Mouse (Mus musculus) MEL (cell line): Measurements from ENCODE around the gene Nt5c2. TPM values are rescaled to one million over a fixed set of nuclear protein-coding genes. Genes with fewer than 3 reads are reported as not detected.

Experiments used
- DNase-seq: peaks from one replicate; pipeline ENCODE4 v3.0.0; 2011; ENCODE audit warnings: low read depth, low spot score
- H3K27ac ChIP-seq: 2 replicates; pipeline ENCODE4 v1.5.1; 2012; ENCODE audit warnings: low read depth, mild to moderate bottlenecking, control low read depth, low read length, moderate library complexity; ENCODE audit not compliant: control insufficient read depth
- H3K27me3 ChIP-seq, 2 experiments: fragments of 150-350 bp in 1 of 2; sonication (generic) in 1 of 2; 2 replicates each; pipeline ENCODE4 v1.6.1; 2012; ENCODE audit warnings: low read length in 2 of 2, mild to moderate bottlenecking in 2 of 2, improper control_type of control experiment in 1 of 2, moderate library complexity in 1 of 2; ENCODE audit not compliant: insufficient read depth in 2 of 2, control insufficient read depth in 1 of 2
- H3K36me3 ChIP-seq, 2 experiments: 2 replicates each; pipeline ENCODE4 v1.6.1; 2012 to 2014; ENCODE audit warnings: low read length in 2 of 2, improper control_type of control experiment in 1 of 2, inconsistent platforms in 1 of 2, mild to moderate bottlenecking in 1 of 2; ENCODE audit not compliant: insufficient read depth in 2 of 2, control insufficient read depth in 1 of 2
- H3K4me1 ChIP-seq, 2 experiments: fragments of 150-350 bp in 1 of 2; sonication (generic) in 1 of 2; 2 replicates each; pipeline ENCODE4 v1.6.1; 2012; ENCODE audit warnings: low read length in 2 of 2, improper control_type of control experiment in 1 of 2, mild to moderate bottlenecking in 1 of 2; ENCODE audit not compliant: insufficient read depth in 2 of 2, control insufficient read depth in 1 of 2
- H3K4me3 ChIP-seq, 2 experiments: fragments of 150-350 bp in 1 of 2; sonication (generic) in 1 of 2; 2 replicates each; pipeline ENCODE4 v1.5.1; 2012; ENCODE audit warnings: low read depth in 2 of 2, low read length in 2 of 2, mild to moderate bottlenecking in 2 of 2, moderate library complexity in 2 of 2, control low read depth in 1 of 2, improper control_type of control experiment in 1 of 2; ENCODE audit not compliant: control insufficient read depth in 1 of 2, insufficient read depth in 1 of 2
- H3K79me2 ChIP-seq: 2 replicates; pipeline ENCODE4 v1.6.1; 2012; ENCODE audit warnings: mild to moderate bottlenecking, low read length, moderate library complexity; ENCODE audit not compliant: control insufficient read depth, poor library complexity, insufficient read depth
- H3K9ac ChIP-seq: 2 replicates; pipeline ENCODE4 v1.6.1; 2012; ENCODE audit warnings: low read depth, mild to moderate bottlenecking, control low read depth, low read length, moderate library complexity; ENCODE audit not compliant: control insufficient read depth, poor library complexity, severe bottlenecking
- H3K9me3 ChIP-seq: fragments of 150-350 bp; sonication (generic); replicated peaks from 2 replicates; pipeline ENCODE4 v1.6.1; 2012; ENCODE audit warnings: mild to moderate bottlenecking, low read length, improper control_type of control experiment, moderate library complexity; ENCODE audit not compliant: insufficient read depth
- BHLHE40 ChIP-seq: IDR thresholded peaks from 2 replicates; pipeline ENCODE4 v1.6.1; 2012; ENCODE audit warnings: low read depth, mild to moderate bottlenecking, inconsistent platforms, low read length, improper control_type of control experiment, borderline replicate concordance
- CHD1 ChIP-seq: IDR thresholded peaks from 2 replicates; pipeline ENCODE4 v1.6.1; 2012; ENCODE audit warnings: low read depth, mild to moderate bottlenecking, inconsistent platforms, low read length, improper control_type of control experiment
- CTCF ChIP-seq, 3 experiments: IDR thresholded peaks in 2 of 3; conservative IDR thresholded peaks in 1 of 3; 2 replicates each; pipeline ENCODE4 v1.5.1; 2011 to 2012; ENCODE audit warnings: low read length in 3 of 3, low read depth in 2 of 3, mild to moderate bottlenecking in 2 of 3, improper control_type of control experiment in 1 of 3, inconsistent platforms in 1 of 3, mixed read lengths in 1 of 3, moderate library complexity in 1 of 3; ENCODE audit not compliant: control insufficient read depth in 1 of 3, insufficient read depth in 1 of 3, poor library complexity in 1 of 3, severe bottlenecking in 1 of 3
- E2F4 ChIP-seq: IDR thresholded peaks from 2 replicates; pipeline ENCODE4 v1.6.1; 2011; ENCODE audit warnings: low read depth, low read length, improper control_type of control experiment, borderline replicate concordance
- ELF1 ChIP-seq: IDR thresholded peaks from 2 replicates; pipeline ENCODE4 v1.6.1; 2014; ENCODE audit warnings: low read depth, mild to moderate bottlenecking, inconsistent platforms, low read length, improper control_type of control experiment, moderate library complexity
- EP300 ChIP-seq, 2 experiments: IDR thresholded peaks; 2 replicates each; pipeline ENCODE4 v1.6.1; 2011; ENCODE audit warnings: improper control_type of control experiment in 2 of 2, low read length in 2 of 2, low read depth in 1 of 2, mild to moderate bottlenecking in 1 of 2
- ETS1 ChIP-seq: IDR thresholded peaks from 2 replicates; pipeline ENCODE4 v1.6.1; 2012; ENCODE audit warnings: low read depth, mild to moderate bottlenecking, inconsistent platforms, low read length, improper control_type of control experiment, moderate library complexity
- GABPA ChIP-seq: IDR thresholded peaks from 2 replicates; pipeline ENCODE4 v1.6.1; 2012; ENCODE audit warnings: low read depth, mild to moderate bottlenecking, inconsistent platforms, low read length, improper control_type of control experiment, moderate library complexity
- HCFC1 ChIP-seq: IDR thresholded peaks from 2 replicates; pipeline ENCODE4 v1.6.1; 2012; ENCODE audit warnings: low read depth, mild to moderate bottlenecking, inconsistent platforms, low read length, improper control_type of control experiment, moderate library complexity
- MAFK ChIP-seq: IDR thresholded peaks from 2 replicates; pipeline ENCODE4 v1.6.1; 2011; ENCODE audit warnings: low read depth, mild to moderate bottlenecking, low read length, improper control_type of control experiment, borderline replicate concordance
- MAX ChIP-seq: IDR thresholded peaks from 2 replicates; pipeline ENCODE4 v1.6.1; 2011; ENCODE audit warnings: low read length, improper control_type of control experiment
- MAZ ChIP-seq: IDR thresholded peaks from 2 replicates; pipeline ENCODE4 v1.6.1; 2012; ENCODE audit warnings: low read depth, mild to moderate bottlenecking, inconsistent platforms, low read length, improper control_type of control experiment
- MXI1 ChIP-seq: IDR thresholded peaks from 2 replicates; pipeline ENCODE4 v1.6.1; 2011; ENCODE audit warnings: mild to moderate bottlenecking, low read depth, low read length, improper control_type of control experiment
- MYC ChIP-seq: IDR thresholded peaks from 2 replicates; pipeline ENCODE4 v1.6.1; 2011; ENCODE audit warnings: low read depth, mild to moderate bottlenecking, low read length, improper control_type of control experiment, moderate library complexity
- NELFE ChIP-seq: IDR thresholded peaks from 2 replicates; pipeline ENCODE4 v1.6.1; 2011; ENCODE audit warnings: low read depth, low read length, improper control_type of control experiment
- NRF1 ChIP-seq: IDR thresholded peaks from 2 replicates; pipeline ENCODE4 v1.6.1; 2014; ENCODE audit warnings: low read depth, mild to moderate bottlenecking, inconsistent platforms, low read length, improper control_type of control experiment, moderate library complexity; ENCODE audit not compliant: poor library complexity, insufficient read depth, severe bottlenecking
- POLR2A ChIP-seq, 2 experiments: IDR thresholded peaks; 2 replicates each; pipeline ENCODE4 v1.6.1; 2011 to 2012; ENCODE audit warnings: low read length in 2 of 2, mild to moderate bottlenecking in 2 of 2, control low read depth in 1 of 2, improper control_type of control experiment in 1 of 2, low read depth in 1 of 2, moderate library complexity in 1 of 2; ENCODE audit not compliant: control insufficient read depth in 1 of 2, insufficient read depth in 1 of 2, poor library complexity in 1 of 2
- POLR2AphosphoS2 ChIP-seq: IDR thresholded peaks from 2 replicates; pipeline ENCODE4 v1.6.1; 2011; ENCODE audit warnings: low read length, improper control_type of control experiment
- RCOR1 ChIP-seq: IDR thresholded peaks from 2 replicates; pipeline ENCODE4 v1.6.1; 2012; ENCODE audit warnings: low read depth, mild to moderate bottlenecking, inconsistent platforms, low read length, improper control_type of control experiment
- SMC3 ChIP-seq: IDR thresholded peaks from 2 replicates; pipeline ENCODE4 v1.6.1; 2011; ENCODE audit warnings: low read depth, low read length, improper control_type of control experiment
- TAL1 ChIP-seq: IDR thresholded peaks from 2 replicates; pipeline ENCODE4 v1.6.1; 2012; ENCODE audit warnings: mild to moderate bottlenecking, inconsistent platforms, low read length, moderate library complexity, mixed read lengths
- TBP ChIP-seq: IDR thresholded peaks from 2 replicates; pipeline ENCODE4 v1.8.0; 2011; ENCODE audit warnings: low read depth, low read length, improper control_type of control experiment
- TCF12 ChIP-seq: IDR thresholded peaks from 2 replicates; pipeline ENCODE4 v1.6.1; 2014; ENCODE audit warnings: low read depth, mild to moderate bottlenecking, inconsistent platforms, low read length, improper control_type of control experiment, moderate library complexity
- UBTF ChIP-seq: IDR thresholded peaks from 2 replicates; pipeline ENCODE4 v1.6.1; 2012; ENCODE audit warnings: low read depth, mild to moderate bottlenecking, inconsistent platforms, low read length, improper control_type of control experiment, moderate library complexity, borderline replicate concordance; ENCODE audit not compliant: insufficient read depth
- USF1 ChIP-seq: IDR thresholded peaks from 2 replicates; pipeline ENCODE4 v1.6.1; 2014; ENCODE audit warnings: low read depth, mild to moderate bottlenecking, inconsistent platforms, low read length, improper control_type of control experiment, moderate library complexity
- USF2 ChIP-seq, 2 experiments: IDR thresholded peaks; 2 replicates each; pipeline ENCODE4 v1.6.1; 2011 to 2012; ENCODE audit warnings: improper control_type of control experiment in 2 of 2, low read length in 2 of 2, borderline replicate concordance in 1 of 2, inconsistent platforms in 1 of 2, low read depth in 1 of 2, mild to moderate bottlenecking in 1 of 2; ENCODE audit not compliant: insufficient read depth in 1 of 2
- ZKSCAN1 ChIP-seq: IDR thresholded peaks from 2 replicates; pipeline ENCODE4 v1.6.1; 2012; ENCODE audit warnings: low read depth, mild to moderate bottlenecking, inconsistent platforms, low read length, improper control_type of control experiment, moderate library complexity
- ZMIZ1 ChIP-seq: IDR thresholded peaks from 2 replicates; pipeline ENCODE4 v1.6.1; 2012; ENCODE audit warnings: low read depth, mild to moderate bottlenecking, inconsistent platforms, low read length, improper control_type of control experiment, moderate library complexity
- ZNF384 ChIP-seq: IDR thresholded peaks from 2 replicates; pipeline ENCODE4 v1.6.1; 2012; ENCODE audit warnings: low read depth, mild to moderate bottlenecking, inconsistent platforms, low read length, improper control_type of control experiment
- polyA plus RNA-seq, 2 experiments: library from polyadenylated mRNA; stranded (reverse) in 1 of 2; unstranded in 1 of 2; fragments of >175 nt in 1 of 2; fragments of >200 nt in 1 of 2; gene quantifications; 2 replicates each; pipeline versions ENCODE4 v1.2.1 to v1.2.4; 2012; ENCODE audit warnings: low replicate concordance in 2 of 2, low read depth in 1 of 2; ENCODE audit not compliant: insufficient read length in 2 of 2, insufficient read depth in 1 of 2, missing spikeins in 1 of 2
- total RNA-seq: library from RNA; depleted of rRNA; stranded (reverse); fragments of 300-350 nt; gene quantifications from 2 replicates; pipeline ENCODE4 v1.2.3, GENCODE M21; 2012

Nt5c2 gene
- total and polyA plus RNA-seq, 3 experiments = 64.6 to 455 (median 147) TPM

DNA sequence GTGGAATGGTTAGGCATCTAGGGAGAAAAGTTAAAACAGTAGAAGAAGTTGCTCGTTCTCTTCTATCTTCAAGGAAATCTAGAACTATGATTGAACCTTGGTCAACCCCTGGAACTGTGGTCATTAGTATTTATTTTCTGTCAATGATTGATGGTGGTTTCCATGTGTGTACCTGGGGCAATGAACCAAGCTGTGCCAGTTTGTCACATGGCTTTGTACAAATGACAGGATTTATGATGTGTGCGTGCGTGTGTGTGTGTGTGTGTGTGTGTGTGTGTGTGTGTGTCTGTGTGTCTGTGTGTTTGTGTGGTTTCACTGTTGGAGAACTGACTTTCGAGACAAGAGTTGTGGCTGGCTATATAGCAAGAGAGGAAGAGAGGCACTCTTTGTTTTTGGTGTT is 38.5 kb upstream of the Nt5c2 start:
- Histone ChIP-seq H3K9ac (no peak overlapping the region), H3K4me1 (peaks cover 4 to 25% of the 10 kb centered on the region in 2 experiments), H3K4me3 (no peak overlapping the region), H3K9me3 (no peaks in the 10 kb centered on the region), H3K27ac (no peak overlapping the region)
- DNase-seq = no peak
- no peak for TF ChIP-seq USF1
- no peak for TF ChIP-seq BHLHE40
- TF ChIP-seq POLR2A (IDR thresholded peaks at IDR 0.05; ENCODE audit: control insufficient read depth in 1 of 2, insufficient read depth in 1 of 2, low read depth in 1 of 2, low read length in 2 of 2, poor library complexity in 1 of 2) = no peak
- TF ChIP-seq RCOR1 = no peak
- TF ChIP-seq MAX = no peak
- TF ChIP-seq MYC = no peak
- no peak for TF ChIP-seq ZKSCAN1
- no peak for TF ChIP-seq MAZ
- TF ChIP-seq MXI1 = no peak
- no peak for TF ChIP-seq SMC3
- no peak for TF ChIP-seq USF2 (IDR thresholded peaks at IDR 0.05; ENCODE audit: borderline replicate concordance in 1 of 2, insufficient read depth in 1 of 2, low read depth in 1 of 2, low read length in 2 of 2)
- TF ChIP-seq ELF1 = no peak
- TF ChIP-seq HCFC1 = no peak
- no peak for TF ChIP-seq NRF1
- no peak for TF ChIP-seq TBP
- TF ChIP-seq TAL1 = no peak
- TF ChIP-seq ETS1 = no peak
- TF ChIP-seq POLR2AphosphoS2 = no peak
- no peak for TF ChIP-seq CTCF (IDR thresholded peaks at IDR 0.05 in 2 of 3, conservative IDR thresholded peaks at IDR 0.05 in 1 of 3; ENCODE audit: control insufficient read depth in 1 of 3, insufficient read depth in 1 of 3, low read depth in 2 of 3, low read length in 3 of 3, poor library complexity in 1 of 3, severe bottlenecking in 1 of 3)
- TF ChIP-seq MAFK = no peak
- TF ChIP-seq, all 39 proteins: peak for 0
- Histone ChIP-seq H3K27me3 (no peaks in the 10 kb centered on the region), H3K79me2 (peaks cover 18% of the 10 kb centered on the region), H3K36me3 (peaks cover 0 to 21% of the 10 kb centered on the region in 2 experiments; a peak in 2 of 4 replicates)

DNA sequence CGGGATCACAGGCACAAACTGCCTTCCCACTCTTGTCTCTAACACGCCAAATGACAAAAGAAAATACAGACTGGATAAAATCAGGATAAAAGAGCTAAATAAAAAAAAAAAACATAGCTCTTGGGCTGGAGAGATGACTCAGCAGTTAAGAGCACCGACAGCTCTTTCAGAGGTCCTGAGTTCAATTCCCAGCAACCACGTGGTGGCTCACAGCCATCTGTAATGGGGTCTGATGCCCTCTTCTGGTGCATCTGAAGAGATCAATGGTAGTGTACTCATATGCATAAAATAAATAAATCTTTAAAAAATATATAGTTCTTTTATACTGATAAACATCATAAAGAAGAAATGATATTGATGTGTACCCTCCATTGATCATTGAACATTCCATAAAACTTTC is 38.0 kb upstream of the Nt5c2 start:
- Histone ChIP-seq H3K9ac (no peak overlapping the region), H3K4me3 (no peak overlapping the region), H3K4me1 (peaks cover 4 to 24% of the 10 kb centered on the region in 2 experiments), H3K27ac (no peak overlapping the region), H3K9me3 (no peaks in the 10 kb centered on the region), H3K79me2 (peaks cover 20% of the 10 kb centered on the region), H3K27me3 (no peaks in the 10 kb centered on the region), H3K36me3 (peaks cover 1 to 20% of the 10 kb centered on the region in 2 experiments)
- DNase-seq = no peak
- TF ChIP-seq ETS1 (no peak), ZMIZ1 (no peak), ZKSCAN1 (no peak), USF2 (IDR thresholded peaks at IDR 0.05; ENCODE audit: borderline replicate concordance in 1 of 2, insufficient read depth in 1 of 2, low read depth in 1 of 2, low read length in 2 of 2) (no peak), NRF1 (no peak), MYC (peak; percentile 81; the same call in 1 of the 2 replicates), CHD1 (no peak), E2F4 (no peak), NELFE (no peak), TCF12 (no peak), BHLHE40 (no peak), MAZ (no peak), UBTF (no peak), EP300 (IDR thresholded peaks at IDR 0.05; ENCODE audit: low read depth in 1 of 2, low read length in 2 of 2) (no peak), ZNF384 (peak; percentile 42; the same call in 1 of the 2 replicates), USF1 (peak; percentile 59; the same call in 1 of the 2 replicates), POLR2A (IDR thresholded peaks at IDR 0.05; ENCODE audit: control insufficient read depth in 1 of 2, insufficient read depth in 1 of 2, low read depth in 1 of 2, low read length in 2 of 2, poor library complexity in 1 of 2) (no peak), HCFC1 (no peak), GABPA (no peak), TAL1 (no peak)
